Mouse (Mus musculus) cerebellum, adult 2 months (tissue): Measurements from ENCODE around the gene Gm11099.

Experiments
- CTCF ChIP-seq: fragments of 200-500 bp; IDR thresholded peaks from 2 replicates; pipeline ENCODE4 v1.5.1; 2011; ENCODE audit warnings: low read depth, mild to moderate bottlenecking, control low read depth, low read length, moderate library complexity, borderline replicate concordance; ENCODE audit not compliant: insufficient read depth
- POLR2A ChIP-seq: fragments of 200-500 bp; IDR thresholded peaks from 2 replicates; pipeline ENCODE4 v1.6.1; 2011; ENCODE audit warnings: low read length, control low read depth, borderline replicate concordance; ENCODE audit not compliant: insufficient read depth

GRCm38 (mm10) chr2:58905057-58905456 lies 45.8 kb downstream of the Gm11099 start:
- TF ChIP-seq CTCF (no peak), POLR2A (no peak)
